35 mouse cellular contexts compared by ENCODE assay signal in the genomic region with DNA sequence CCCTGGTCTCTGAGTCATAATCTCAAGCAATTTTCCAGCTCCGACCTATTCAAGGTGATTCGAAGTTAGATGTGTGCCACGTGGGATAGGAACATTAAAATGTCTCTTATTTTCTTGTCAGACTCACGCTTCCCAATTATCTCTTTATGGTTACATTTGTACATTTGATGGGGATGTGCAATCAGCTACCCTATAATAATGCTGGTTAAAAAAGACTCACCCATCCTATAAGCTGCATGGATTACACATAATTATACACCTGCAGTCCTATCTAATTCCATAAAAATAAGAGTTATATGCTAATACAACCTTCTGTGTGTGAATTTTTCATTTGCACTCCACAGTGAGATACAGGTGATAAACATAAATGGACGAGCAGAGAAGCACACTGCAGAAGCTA. TPM values are rescaled to one million over a fixed set of nuclear protein-coding genes. Genes with fewer than 3 reads are reported as not detected.
"Had no signal": no experiment of that assay in that cellular context is flagged by ENCODE, and none has a peak within 500 bp of the region (broad histone marks: within the 10 kb centered on the region; RNA-seq: fewer than 3 reads in every experiment).

No protein-coding gene starts in this region.

- H3K4me1 ChIP-seq: heart, embryonic 12.5 days; heart, embryonic 13.5 days; heart, embryonic 15.5 days; hindbrain, embryonic 10.5 days; hindbrain, embryonic 12.5 days; hindbrain, embryonic 13.5 days; hindbrain, embryonic 15.5 days; intestine, embryonic 15.5 days; kidney, embryonic 15.5 days had no signal

- DNase-seq: heart, postnatal 10 days; heart, postnatal 14 days; heart, postnatal 36 days; heart, postnatal 4 days; kidney, adult 11 months; kidney, adult 18-20 months; kidney, adult 2 months; kidney, adult 8-10 months; kidney, adult 9 months; kidney, postnatal 10 days; kidney, postnatal 14 days; kidney, postnatal 25 days; kidney, postnatal 36 days; kidney, postnatal 4 days; layer of hippocampus, adult 9-11 months; layer of hippocampus, postnatal 36 days had no signal

- H3K27me3 ChIP-seq: heart, embryonic 12.5 days; heart, embryonic 13.5 days; heart, embryonic 15.5 days; hindbrain, embryonic 12.5 days; hindbrain, embryonic 13.5 days; hindbrain, embryonic 15.5 days; intestine, embryonic 15.5 days; kidney, embryonic 15.5 days had no signal

- ATAC-seq: hindbrain, embryonic 16.5 days; hindbrain, postnatal 0 days; inflammation-experienced regulatory T-cells, adult 6 months; intestine, embryonic 15.5 days; intestine, embryonic 16.5 days; intestine, postnatal 0 days had no signal

- H3K9me3 ChIP-seq: heart, embryonic 12.5 days; heart, embryonic 13.5 days; heart, embryonic 15.5 days; hindbrain, embryonic 10.5 days; hindbrain, embryonic 12.5 days; hindbrain, embryonic 13.5 days; hindbrain, embryonic 15.5 days; intestine, embryonic 15.5 days; kidney, embryonic 15.5 days had no signal

- H3K36me3 ChIP-seq: heart, embryonic 12.5 days; heart, embryonic 13.5 days; heart, embryonic 15.5 days; hindbrain, embryonic 10.5 days; hindbrain, embryonic 12.5 days; hindbrain, embryonic 13.5 days; hindbrain, embryonic 15.5 days; intestine, embryonic 15.5 days; kidney, embryonic 15.5 days had no signal

- H3K4me2 ChIP-seq: heart, embryonic 12.5 days; heart, embryonic 13.5 days; heart, embryonic 15.5 days; hindbrain, embryonic 12.5 days; hindbrain, embryonic 13.5 days; hindbrain, embryonic 14.5 days; hindbrain, embryonic 15.5 days; intestine, embryonic 15.5 days; kidney, embryonic 15.5 days had no signal

- H3K4me3 ChIP-seq: heart, embryonic 12.5 days; heart, embryonic 13.5 days; heart, embryonic 15.5 days; hindbrain, embryonic 10.5 days; hindbrain, embryonic 12.5 days; hindbrain, embryonic 13.5 days; hindbrain, embryonic 15.5 days; intestine, embryonic 15.5 days; kidney, embryonic 15.5 days; layer of hippocampus, adult 2 months; left cerebral cortex, adult 2 months had no signal

- H3K27ac ChIP-seq: heart, embryonic 13.5 days; heart, embryonic 15.5 days; hindbrain, embryonic 10.5 days; hindbrain, embryonic 12.5 days; hindbrain, embryonic 13.5 days; hindbrain, embryonic 14.5 days; hindbrain, embryonic 15.5 days; hindbrain, postnatal 0 days; intestine, embryonic 15.5 days; kidney, embryonic 15.5 days; kidney, postnatal 0 days; layer of hippocampus, adult 2 months; left cerebral cortex, adult 2 months had no signal

- H3K9ac ChIP-seq: heart, embryonic 12.5 days; heart, embryonic 13.5 days; heart, embryonic 15.5 days; hindbrain, embryonic 12.5 days; hindbrain, embryonic 13.5 days; hindbrain, embryonic 14.5 days; hindbrain, embryonic 15.5 days; intestine, embryonic 15.5 days; kidney, embryonic 15.5 days had no signal

RNA-seq across cellular contexts. Expression of a gene that starts 52.9 kb away (rescaled TPM):
- total RNA-seq: hematopoietic stem cell, adult 5-6 weeks had no signal
